Mouse (Mus musculus) stomach, embryonic 14.5 days (tissue): ENCODE results near the gene Hps5. TPM values are rescaled to one million over a fixed set of nuclear protein-coding genes. Genes with fewer than 3 reads are reported as not detected.

Experiments
- ATAC-seq: fragments of 200-750 bp; cut with Nextera tagmentation; 2 replicates; pipeline ENCODE4 v1.8.0; 2017; ENCODE audit warnings: low read depth, moderate TSS enrichment; ENCODE audit not compliant: insufficient number of reproducible peaks, insufficient read depth, low FRiP score
- H3K27ac ChIP-seq: fragments of 300-500 bp; sonication (generic); 2 replicates; pipeline ENCODE4 v1.5.1; 2014; ENCODE audit warnings: mild to moderate bottlenecking, low read length, moderate library complexity, mixed read lengths
- H3K27me3 ChIP-seq: fragments of 300-500 bp; sonication (generic); 2 replicates; pipeline ENCODE4 v1.6.1; 2014; ENCODE audit warnings: low read length, control low read depth, mixed read lengths; ENCODE audit not compliant: control insufficient read depth, insufficient read depth
- H3K36me3 ChIP-seq: fragments of 300-500 bp; sonication (generic); 2 replicates; pipeline ENCODE4 v1.6.1; 2014; ENCODE audit warnings: mild to moderate bottlenecking, control low read depth, low read length, moderate library complexity, mixed read lengths; ENCODE audit not compliant: control insufficient read depth, insufficient read depth
- H3K4me1 ChIP-seq: fragments of 300-500 bp; sonication (generic); 2 replicates; pipeline ENCODE4 v1.6.1; 2014; ENCODE audit warnings: low read length, control low read depth, mixed read lengths; ENCODE audit not compliant: control insufficient read depth, insufficient read depth
- H3K4me2 ChIP-seq: fragments of 300-500 bp; sonication (generic); replicated peaks from 2 replicates; pipeline ENCODE4 v1.6.1; 2014; ENCODE audit warnings: low read depth, low read length, control low read depth
- H3K4me3 ChIP-seq: fragments of 300-500 bp; sonication (generic); 2 replicates; pipeline ENCODE4 v1.5.1; 2014; ENCODE audit warnings: low read depth, low read length, control low read depth
- H3K9ac ChIP-seq: fragments of 300-500 bp; sonication (generic); replicated peaks from 2 replicates; pipeline ENCODE4 v1.6.1; 2014; ENCODE audit warnings: low read depth, mild to moderate bottlenecking, control low read depth, low read length, moderate library complexity, mixed read lengths
- H3K9me3 ChIP-seq: fragments of 300-500 bp; sonication (generic); 2 replicates; pipeline ENCODE4 v1.6.1; 2016; ENCODE audit warnings: low read depth, low read length, control low read depth; ENCODE audit not compliant: control insufficient read depth
- WGBS: fragments of 180-500 bp; shearing (Covaris S2); extraction: QIAGEN DNeasy Blood & Tissue Kit; methylation state at CpG from one replicate; pipeline ENCODE4 v1.1.7; 2014; 5-methylcytosine and 5-hydroxymethylcytosine counted together
- polyA plus RNA-seq: library from polyadenylated mRNA; unstranded; fragments of >200 nt; fragmentation: Nextera tagmentation; extraction: Ambion mirVana; gene quantifications from 2 replicates; pipeline ENCODE4 v1.2.1, GENCODE M21; 2014

Hps5 gene
- polyA plus RNA-seq: 23.6 and 24.3 TPM in 2 replicates

GRCm38 (mm10) chr7:46795287-46796205 lies at the start of gene Hps5, which contains the start of gene Gtf2h1:
Hps5 (minus strand) TSS chr7:46796064.
Gtf2h1 (plus strand) TSS chr7:46796103.
- Histone ChIP-seq H3K4me3 (peak within 1 kb of the TSS; percentile 90), H3K9me3 (no peaks in the 10 kb centered on the region), H3K4me2 (peak within 1 kb of the TSS; percentile 83), H3K27ac (peak within 1 kb of the TSS; percentile 66; the same call in 1 of the 2 replicates), H3K36me3 (peaks cover 8% of the 10 kb centered on the region; the same call in 1 of the 2 replicates), H3K4me1 (peaks cover 7% of the 10 kb centered on the region), H3K9ac (peak within 1 kb of the TSS; percentile 90), H3K27me3 (no peaks in the 10 kb centered on the region)
- peak; percentile 97 for ATAC-seq
- under 1% methylated on average over 72 of the region's 75 CpGs for WGBS

DNA sequence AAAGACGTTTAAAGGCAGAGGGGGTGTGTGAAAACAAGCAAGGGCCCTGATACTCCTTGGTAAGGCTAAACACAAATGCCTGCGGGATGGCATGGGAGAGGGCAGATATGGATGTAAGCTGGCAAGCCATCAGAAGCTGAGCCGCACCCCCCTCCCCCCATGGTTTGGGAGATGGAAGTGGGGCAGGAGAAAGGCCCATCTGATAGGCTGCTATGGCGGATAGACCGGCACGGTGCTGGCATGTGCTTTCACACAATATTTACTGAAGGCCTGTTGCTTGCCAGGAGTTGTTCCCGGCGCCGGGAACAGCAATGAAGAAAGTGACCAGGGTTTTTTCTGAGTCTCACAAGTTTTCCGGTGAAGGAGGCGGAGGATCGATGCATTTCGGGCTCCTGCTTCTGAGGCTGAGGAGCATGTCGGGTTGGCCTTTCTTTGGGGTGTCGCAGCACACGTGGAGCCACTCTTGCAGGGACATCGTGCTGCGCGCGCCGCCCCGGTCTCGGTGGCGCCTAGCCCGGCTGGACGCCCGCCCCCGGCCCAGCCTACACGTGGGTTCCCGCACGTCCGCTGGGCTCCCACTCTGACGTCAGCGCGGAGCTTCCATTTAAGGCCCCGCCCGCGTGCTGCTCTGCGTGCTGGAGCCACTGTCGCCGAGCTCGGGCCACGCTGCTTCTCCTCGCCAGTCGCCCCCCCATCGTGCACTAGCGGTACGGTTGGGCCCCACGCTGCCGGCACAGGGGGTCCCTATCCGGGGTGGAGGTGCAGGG lies 49.5 kb upstream of the Hps5 start:
- H3K27ac ChIP-seq: peak overlapping the region; percentile 92
- ATAC-seq: peak; percentile 88
- under 1% methylated on average over 51 of the region's 51 CpGs for WGBS

DNA sequence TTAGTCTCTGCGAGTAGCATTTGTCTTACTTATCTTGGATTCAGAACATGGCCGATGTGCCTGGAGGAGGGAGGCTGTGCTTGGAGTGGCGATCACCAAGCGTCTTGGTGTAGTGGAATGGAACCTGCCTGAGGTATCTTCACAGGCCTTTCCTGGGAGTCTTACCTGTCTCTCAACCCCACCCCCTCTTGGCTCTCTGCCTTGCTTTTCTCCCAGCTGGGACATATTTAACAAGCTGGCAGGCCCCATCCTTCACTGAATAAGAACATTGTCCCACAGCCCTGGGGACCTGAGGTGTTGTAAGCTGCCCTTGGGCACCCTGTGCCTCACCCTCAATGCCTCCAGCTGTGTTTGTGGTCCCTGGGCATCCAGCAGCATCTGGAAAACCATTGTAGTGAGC lies 47.7 kb upstream of the Hps5 start:
- 85% methylated on average over 4 of the region's 4 CpGs for WGBS
- ATAC-seq: no peak

More for the DNA sequence above, 49.5 kb upstream of the Hps5 start:
- H3K27me3 ChIP-seq: no peaks in the 10 kb centered on the region
- H3K4me1 ChIP-seq: peaks cover 16% of the 10 kb centered on the region
- peak overlapping the region; percentile 84 for H3K9ac ChIP-seq
- H3K9me3 ChIP-seq: no peaks in the 10 kb centered on the region
- H3K36me3 ChIP-seq: peaks cover 20% of the 10 kb centered on the region
- H3K4me3 ChIP-seq: peak overlapping the region; percentile 84
- peak overlapping the region; percentile 74 for H3K4me2 ChIP-seq

DNA sequence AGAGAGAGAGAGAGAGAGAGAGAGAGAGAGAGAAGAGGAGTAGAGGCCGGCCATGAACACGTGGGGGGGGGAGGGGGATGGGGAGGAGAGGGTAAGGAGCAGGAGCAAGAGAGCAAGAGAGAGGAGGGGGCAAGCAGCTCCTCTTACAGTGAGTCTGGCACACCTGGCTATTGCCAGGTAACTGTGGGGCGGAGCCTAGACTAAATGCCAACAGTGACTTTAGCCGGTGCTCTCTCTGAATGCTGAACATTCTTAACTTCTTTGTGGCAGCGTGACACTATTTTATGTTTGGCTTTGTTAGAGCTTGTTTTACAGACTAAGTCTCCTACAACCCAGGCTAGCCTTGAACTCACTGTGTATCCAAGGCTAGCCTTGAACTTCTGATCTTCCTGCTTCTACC lies 46.4 kb upstream of the Hps5 start:
- Histone ChIP-seq H3K9ac (no peak overlapping the region), H3K9me3 (no peaks in the 10 kb centered on the region), H3K27me3 (no peaks in the 10 kb centered on the region), H3K27ac (no peak overlapping the region), H3K4me3 (no peak overlapping the region), H3K4me2 (no peak overlapping the region), H3K36me3 (no peaks in the 10 kb centered on the region), H3K4me1 (peaks cover 36% of the 10 kb centered on the region)
- ATAC-seq: no peak
- 32% methylated on average over 5 of the region's 5 CpGs for WGBS

More for the DNA sequence above, 47.7 kb upstream of the Hps5 start:
- Histone ChIP-seq H3K4me2 (no peak overlapping the region), H3K27ac (no peak overlapping the region), H3K9me3 (no peaks in the 10 kb centered on the region), H3K4me1 (peaks cover 28% of the 10 kb centered on the region), H3K4me3 (no peak overlapping the region), H3K36me3 (peaks cover 5% of the 10 kb centered on the region), H3K27me3 (no peaks in the 10 kb centered on the region), H3K9ac (no peak overlapping the region)

GRCm38 (mm10) chr7:46840787-46841525 lies 45.1 kb upstream of the Hps5 start, which contains the start of gene Ldha:
Ldha (plus strand) TSS chr7:46841475.
- Histone ChIP-seq H3K27ac (no peak within 1 kb of the TSS), H3K4me2 (no peak within 1 kb of the TSS), H3K4me1 (peaks cover 29% of the 10 kb centered on the region), H3K27me3 (no peaks in the 10 kb centered on the region), H3K36me3 (no peaks in the 10 kb centered on the region), H3K9me3 (no peaks in the 10 kb centered on the region), H3K4me3 (no peak within 1 kb of the TSS), H3K9ac (no peak within 1 kb of the TSS)
- no peak for ATAC-seq
- 33% methylated on average over 6 of the region's 6 CpGs for WGBS

- Histone ChIP-seq H3K9ac (no peak overlapping the region), H3K4me2 (no peak overlapping the region), H3K27me3 (no peaks in the 10 kb centered on the region), H3K27ac (no peak overlapping the region), H3K9me3 (no peaks in the 10 kb centered on the region), H3K4me1 (peaks cover 29% of the 10 kb centered on the region), H3K36me3 (no peaks in the 10 kb centered on the region), H3K4me3 (no peak overlapping the region)
- no peak for ATAC-seq
- WGBS: 36% methylated on average over 4 of the region's 4 CpGs
Observed at GRCm38 (mm10) chr7:46840326-46840725, 44.5 kb upstream of the Hps5 start.

- H3K4me2 ChIP-seq: no peak overlapping the region
- H3K27ac ChIP-seq: no peak overlapping the region; the same call in 1 of the 2 replicates
- 63% methylated on average over 5 of the region's 5 CpGs for WGBS
- no peak overlapping the region for H3K9ac ChIP-seq
- no peaks in the 10 kb centered on the region for H3K9me3 ChIP-seq
- H3K36me3 ChIP-seq: no peaks in the 10 kb centered on the region
- no peak for ATAC-seq
- H3K27me3 ChIP-seq: no peaks in the 10 kb centered on the region
- peaks cover 25% of the 10 kb centered on the region; the same call in 1 of the 2 replicates for H3K4me1 ChIP-seq
- H3K4me3 ChIP-seq: no peak overlapping the region
Observed at GRCm38 (mm10) chr7:46839861-46840260, 44.0 kb upstream of the Hps5 start.

GRCm38 (mm10) chr7:46839446-46839845 lies 43.6 kb upstream of the Hps5 start:
- Histone ChIP-seq H3K4me2 (no peak overlapping the region), H3K4me3 (no peak overlapping the region), H3K4me1 (peaks cover 21% of the 10 kb centered on the region; the same call in 1 of the 2 replicates), H3K27me3 (no peaks in the 10 kb centered on the region), H3K36me3 (no peaks in the 10 kb centered on the region), H3K9me3 (no peaks in the 10 kb centered on the region), H3K27ac (peak overlapping the region; percentile 74; the same call in 1 of the 2 replicates), H3K9ac (no peak overlapping the region)
- peak; percentile 39 for ATAC-seq
- 33% methylated on average over 7 of the region's 7 CpGs for WGBS
